Mouse (Mus musculus) bone marrow, adult 2 months (tissue): ENCODE data around the gene Ptges. TPM values are rescaled to one million over a fixed set of nuclear protein-coding genes. Genes with fewer than 3 reads are reported as not detected.

Experiments used
- H3K27ac ChIP-seq: fragments of 200-500 bp; 2 replicates; pipeline ENCODE4 v1.5.1; 2012; ENCODE audit warnings: low read depth, mild to moderate bottlenecking, control low read depth, inconsistent platforms, low read length; ENCODE audit not compliant: control insufficient read depth, poor library complexity, insufficient read depth
- H3K4me1 ChIP-seq: fragments of 200-500 bp; 2 replicates; pipeline ENCODE4 v1.6.1; 2011; ENCODE audit warnings: low read length; ENCODE audit not compliant: control insufficient read depth, insufficient read depth
- H3K4me3 ChIP-seq: fragments of 200-500 bp; replicated peaks from 2 replicates; pipeline ENCODE3; 2011; ENCODE audit warnings: mild to moderate bottlenecking, low read depth, low read length, control low read depth; ENCODE audit not compliant: control insufficient read depth
- CTCF ChIP-seq: fragments of 200-500 bp; IDR thresholded peaks from 2 replicates; pipeline ENCODE4 v1.5.1; 2011; ENCODE audit warnings: low read length, control low read depth; ENCODE audit not compliant: control insufficient read depth, insufficient read depth
- POLR2A ChIP-seq: fragments of 200-500 bp; IDR thresholded peaks from 2 replicates; pipeline ENCODE4 v1.6.1; 2011; ENCODE audit warnings: low read depth, mild to moderate bottlenecking, control low read depth, low read length, borderline replicate concordance; ENCODE audit not compliant: control insufficient read depth
- WGBS: fragments of 180-500 bp; shearing (Covaris S2); methylation state at CpG from one replicate; pipeline ENCODE4 v1.1.7; 2018; 5-methylcytosine and 5-hydroxymethylcytosine counted together
- polyA plus RNA-seq: library from polyadenylated mRNA; stranded (reverse); fragments of >200 nt; gene quantifications from 2 replicates; pipeline ENCODE4 v1.2.4, GENCODE M21; 2011; ENCODE audit warnings: low replicate concordance; ENCODE audit not compliant: missing spikeins, insufficient read depth, insufficient read length

The Ptges gene
- polyA plus RNA-seq, 1 experiment = 8.0 TPM

DNA sequence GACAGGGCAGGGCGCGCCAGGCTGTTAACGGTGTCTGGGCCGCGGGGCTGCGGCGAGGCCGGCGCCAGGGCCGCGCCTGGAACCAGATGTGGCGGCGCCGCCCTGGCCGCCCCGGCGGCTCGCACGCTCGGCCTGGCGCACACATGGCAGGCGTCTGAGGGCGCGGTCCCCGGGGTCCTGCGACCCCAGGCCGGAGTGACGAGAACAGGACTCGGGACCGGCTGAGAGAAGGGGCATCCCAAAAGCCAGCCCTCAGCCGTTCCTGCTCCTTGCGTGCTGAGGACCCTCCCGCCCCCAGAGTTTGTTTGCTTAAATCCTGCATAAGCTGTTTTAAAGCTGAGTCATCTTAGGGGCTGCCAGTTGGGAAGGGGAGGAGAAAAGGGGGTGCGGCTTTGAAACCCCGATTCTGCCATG is 64.7 kb downstream of the Ptges start:
- H3K27ac ChIP-seq = no peak overlapping the region
- WGBS = 2% methylated on average over 35 of the region's 35 CpGs
- TF ChIP-seq POLR2A = no peak
- no peak overlapping the region for H3K4me3 ChIP-seq
- H3K4me1 ChIP-seq = no peaks in the 10 kb centered on the region

DNA sequence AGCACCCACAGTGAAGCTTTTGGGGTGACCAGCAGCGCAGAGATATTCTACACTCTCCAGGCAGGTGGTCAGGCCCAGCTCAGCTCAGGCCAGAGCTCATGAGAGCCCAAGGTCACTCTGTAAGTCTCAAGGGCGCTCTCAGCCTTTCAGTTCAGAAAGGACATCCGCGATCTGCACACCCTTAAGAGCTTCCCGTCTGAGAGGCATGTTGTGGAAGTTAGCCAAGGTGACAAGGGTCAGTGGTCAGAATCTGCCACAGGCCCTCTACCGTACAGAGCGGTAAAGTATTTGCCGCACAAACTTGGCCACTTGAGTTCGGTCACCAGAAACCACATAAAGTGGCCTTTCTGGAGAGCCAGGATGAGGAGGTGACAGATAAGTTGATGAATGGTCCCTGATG is 66.1 kb downstream of the Ptges start:
- Histone ChIP-seq H3K27ac (no peak overlapping the region), H3K4me3 (no peak overlapping the region), H3K4me1 (no peaks in the 10 kb centered on the region)
- WGBS = 67% methylated on average over 9 of the region's 9 CpGs
- TF ChIP-seq CTCF (no peak), POLR2A (no peak)

DNA sequence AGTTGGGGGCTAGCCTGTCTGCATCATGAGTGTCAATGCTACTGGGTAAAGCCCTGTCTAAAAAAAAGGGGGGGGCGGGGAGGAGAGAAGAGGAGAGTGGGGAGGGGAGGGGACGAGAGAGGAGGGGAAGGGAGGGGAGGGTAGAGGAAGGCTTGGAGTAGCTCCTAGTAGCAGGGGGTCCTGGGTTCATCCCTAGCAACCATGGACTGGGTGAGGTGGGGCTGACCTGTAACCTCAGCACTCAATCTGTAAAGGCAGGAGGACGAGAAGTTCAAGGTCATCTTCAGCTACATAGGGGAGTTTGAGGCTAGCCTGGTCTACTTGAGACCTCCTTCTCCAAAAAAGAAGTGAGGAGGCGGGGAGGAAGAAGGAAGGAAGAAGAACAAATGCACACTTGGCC is 67.6 kb downstream of the Ptges start:
- TF ChIP-seq CTCF (no peak), POLR2A (no peak)
- Histone ChIP-seq H3K27ac (no peak overlapping the region), H3K4me1 (no peaks in the 10 kb centered on the region), H3K4me3 (no peak overlapping the region)
- 63% methylated on average over 4 of the region's 4 CpGs for WGBS

DNA sequence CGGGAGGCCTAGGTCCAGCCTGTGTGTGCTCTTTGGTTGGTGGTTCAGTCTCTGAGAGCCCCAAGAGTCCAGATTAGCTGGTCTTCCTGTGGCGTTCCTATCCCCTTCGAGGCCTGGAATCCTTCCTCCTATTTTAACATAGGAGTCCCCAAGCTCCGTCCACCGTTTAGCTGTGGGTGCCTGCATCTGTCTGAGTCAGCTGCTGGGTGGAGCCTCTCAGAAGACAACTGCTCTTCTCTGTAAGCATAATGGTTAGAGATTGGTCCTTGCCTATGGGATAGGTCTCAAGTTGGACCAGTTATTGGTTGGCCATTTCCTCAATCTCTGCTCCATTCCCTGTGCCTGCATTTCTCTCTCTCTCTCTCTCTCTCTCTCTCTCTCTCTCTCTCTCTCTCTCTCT is 69.9 kb downstream of the Ptges start:
- no peaks in the 10 kb centered on the region for H3K4me1 ChIP-seq
- WGBS = 87% methylated on average over 5 of the region's 5 CpGs
- no peak overlapping the region for H3K4me3 ChIP-seq
- TF ChIP-seq POLR2A = no peak
- TF ChIP-seq CTCF = no peak
- H3K27ac ChIP-seq = no peak overlapping the region

DNA sequence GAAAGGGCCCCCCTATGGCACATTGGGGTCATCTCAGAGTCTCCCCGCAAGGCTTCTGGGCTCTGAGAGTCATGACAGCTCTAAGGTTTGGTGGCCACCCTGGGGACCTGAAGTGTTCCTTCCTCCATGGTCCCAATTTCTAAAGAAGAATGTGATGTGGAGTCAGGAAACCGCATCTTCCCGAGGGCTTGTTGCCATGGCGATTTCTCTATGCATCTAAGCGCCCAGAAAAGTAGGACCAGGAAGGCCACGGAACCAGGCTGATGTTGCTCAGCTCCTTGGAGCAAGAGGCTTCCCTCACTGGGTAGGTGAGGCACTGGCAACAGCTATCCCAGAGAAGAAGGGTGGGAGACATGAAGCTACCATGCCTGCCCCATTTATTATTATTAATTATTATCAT is 72.6 kb downstream of the Ptges start:
- H3K27ac ChIP-seq = no peak overlapping the region
- TF ChIP-seq POLR2A (no peak), CTCF (no peak)
- H3K4me3 ChIP-seq = no peak overlapping the region
- WGBS = 73% methylated on average over 6 of the region's 6 CpGs
- H3K4me1 ChIP-seq = no peaks in the 10 kb centered on the region

DNA sequence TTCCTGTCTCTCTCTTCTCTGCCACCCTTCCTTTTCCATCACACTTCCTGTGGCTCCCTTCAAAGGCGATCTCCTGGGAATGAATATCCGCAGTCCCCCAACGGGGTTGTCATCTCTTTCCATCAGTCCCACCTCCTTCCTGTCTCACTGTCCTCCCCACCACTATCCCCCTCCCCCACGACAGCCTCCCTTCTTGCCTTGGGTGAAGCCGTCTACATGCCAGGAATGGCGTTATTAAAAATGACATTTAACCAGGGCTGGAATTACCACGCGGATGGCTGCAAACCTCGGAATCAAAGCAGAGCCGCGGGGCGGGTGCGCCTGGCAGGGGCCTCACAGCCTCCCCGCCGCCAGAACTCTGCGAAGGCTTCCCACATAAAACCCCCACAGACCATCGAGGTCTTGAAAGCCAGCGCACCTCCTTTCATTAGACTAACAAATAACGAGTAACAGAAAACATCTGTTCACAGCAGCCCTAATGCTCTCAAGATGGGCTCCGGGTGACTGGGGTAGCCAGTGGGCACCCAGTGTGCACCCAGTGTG is 76.8 kb downstream of the Ptges start:
- TF ChIP-seq POLR2A = no peak
- TF ChIP-seq CTCF = no peak
- Histone ChIP-seq H3K4me1 (no peaks in the 10 kb centered on the region), H3K27ac (no peak overlapping the region), H3K4me3 (no peak overlapping the region)
- WGBS = 49% methylated on average over 20 of the region's 20 CpGs

DNA sequence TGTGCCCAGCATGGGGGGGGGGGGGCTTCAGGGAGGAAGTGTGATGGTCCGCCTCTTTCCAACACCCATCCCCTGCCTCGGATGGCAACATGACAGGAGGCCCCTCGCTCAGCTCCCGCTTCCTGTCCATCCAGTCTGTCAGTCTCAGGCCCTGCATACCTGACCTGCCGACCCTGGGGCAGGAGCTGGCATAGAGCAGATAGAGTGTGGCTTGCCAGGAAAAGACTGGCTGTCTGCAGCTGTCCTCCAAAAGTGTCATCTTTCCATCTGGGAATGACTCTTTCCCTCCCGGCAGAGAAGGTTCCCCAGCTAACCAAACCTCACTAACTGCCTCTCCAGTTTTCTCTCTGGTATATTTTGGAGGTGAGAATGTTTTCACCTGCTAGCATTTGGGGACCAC is 79.1 kb downstream of the Ptges start:
- Histone ChIP-seq H3K4me1 (no peaks in the 10 kb centered on the region), H3K27ac (no peak overlapping the region), H3K4me3 (no peak overlapping the region)
- 37% methylated on average over 6 of the region's 6 CpGs for WGBS
- TF ChIP-seq POLR2A (no peak), CTCF (no peak)

DNA sequence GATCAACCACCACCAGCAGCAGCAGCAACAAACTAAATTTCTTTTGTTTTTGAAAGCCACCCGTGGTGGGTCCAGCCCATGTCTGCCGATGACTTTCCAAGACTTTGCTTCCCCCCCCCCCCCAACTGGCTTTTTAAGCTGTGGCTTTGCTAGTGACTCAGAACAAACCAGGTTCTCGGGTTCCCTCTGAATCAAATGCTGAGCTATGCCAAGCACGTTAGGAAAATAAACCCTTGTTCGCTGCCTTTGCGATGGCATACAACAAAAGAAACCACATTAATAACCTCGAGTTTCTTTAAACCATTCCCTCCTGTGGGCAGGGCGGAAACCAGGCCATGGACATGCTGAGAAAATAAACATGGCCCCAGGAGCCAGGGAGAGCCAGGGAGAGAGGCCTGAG is 81.5 kb downstream of the Ptges start:
- no peak overlapping the region for H3K27ac ChIP-seq
- WGBS = 65% methylated on average over 8 of the region's 8 CpGs
- TF ChIP-seq POLR2A (no peak), CTCF (no peak)
- H3K4me3 ChIP-seq = no peak overlapping the region
- no peaks in the 10 kb centered on the region for H3K4me1 ChIP-seq

DNA sequence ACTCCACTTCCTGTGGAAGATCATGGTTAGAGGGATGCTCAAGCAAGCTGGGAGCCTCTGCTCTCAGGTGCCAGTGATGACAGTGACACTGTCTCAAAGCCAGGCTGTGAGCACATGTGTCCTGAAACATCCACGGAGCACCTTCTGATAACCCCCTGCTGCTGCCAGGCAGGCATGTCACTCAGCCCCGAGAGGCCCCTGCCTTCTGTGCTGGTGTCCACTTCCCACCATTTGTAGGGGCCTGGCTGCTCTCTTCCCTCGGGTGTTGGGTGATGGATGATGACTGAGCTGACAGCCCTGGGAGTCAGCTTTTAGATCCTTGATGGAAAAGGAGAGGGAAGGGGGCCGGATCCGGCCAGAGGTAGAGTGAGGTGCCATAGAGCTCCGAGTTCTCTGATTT is 82.9 kb downstream of the Ptges start:
- no peaks in the 10 kb centered on the region for H3K4me1 ChIP-seq
- TF ChIP-seq POLR2A (no peak), CTCF (no peak)
- no peak overlapping the region for H3K4me3 ChIP-seq
- no peak overlapping the region for H3K27ac ChIP-seq
- 59% methylated on average over 6 of the region's 6 CpGs for WGBS
